Mouse (Mus musculus) small intestine, adult 2 months (tissue): ENCODE measurements around the gene Wwox.

ENCODE experiments used
- CTCF ChIP-seq: fragments of 200-500 bp; IDR thresholded peaks from 2 replicates; pipeline ENCODE4 v1.5.1; 2012; ENCODE audit warnings: low read depth, mild to moderate bottlenecking, control low read depth, inconsistent platforms, low read length, moderate library complexity, mixed read lengths; ENCODE audit not compliant: insufficient replicate concordance, insufficient read length; ENCODE audit errors: extremely low read depth
- POLR2A ChIP-seq: fragments of 200-500 bp; IDR thresholded peaks from 2 replicates; pipeline ENCODE4 v1.6.1; 2012; ENCODE audit warnings: low read depth, mild to moderate bottlenecking, control low read depth, inconsistent platforms, low read length, moderate library complexity

GRCm38 (mm10) chr8:114772276-114772849 lies 332.9 kb downstream of the Wwox start:
- no peak for TF ChIP-seq CTCF
- no peak for TF ChIP-seq POLR2A
